Mouse (Mus musculus) G1E (cell line): ENCODE data around the gene Jmjd8.

Experiments
- CTCF ChIP-seq: IDR thresholded peaks from 2 replicates; pipeline ENCODE4 v1.5.1; 2012; ENCODE audit warnings: low read depth, low read length, inconsistent platforms, mixed read lengths
- GATA1 ChIP-seq: IDR thresholded peaks from 2 replicates; pipeline ENCODE4 v1.6.1; 2012; ENCODE audit warnings: borderline replicate concordance, low read length, inconsistent platforms, mixed read lengths
- POLR2AphosphoS5 ChIP-seq: IDR thresholded peaks from 2 replicates; pipeline ENCODE4 v1.6.1; 2012; ENCODE audit warnings: low read depth, low read length, inconsistent platforms; ENCODE audit not compliant: insufficient replicate concordance
- TAL1 ChIP-seq: conservative IDR thresholded peaks from 2 replicates; pipeline ENCODE4 v1.6.1; 2012; ENCODE audit warnings: low read depth, low read length, inconsistent platforms, mixed read lengths

DNA sequence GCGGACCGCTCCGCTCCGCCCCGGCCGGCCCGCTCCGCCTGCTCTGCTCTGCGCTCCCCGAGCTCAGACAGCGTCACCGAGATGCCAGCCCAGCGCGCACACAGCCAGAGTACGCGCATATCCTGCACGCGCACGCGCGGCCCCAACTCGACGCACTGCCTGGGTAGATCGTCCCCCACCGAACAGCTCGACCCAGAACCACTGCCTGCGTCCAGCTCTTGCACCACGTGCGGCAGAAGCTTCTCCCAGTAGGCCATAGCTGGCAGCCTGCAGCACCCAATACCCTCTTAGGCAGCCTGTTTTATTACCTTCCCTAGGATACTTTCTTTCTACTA lies 8.4 kb downstream of the Jmjd8 start, which contains the start of gene Rhbdl1:
- TF ChIP-seq CTCF (no peak), TAL1 (no peak), GATA1 (no peak), POLR2AphosphoS5 (0 out of 2 replicates have a peak, but pooled peaks have one; percentile 41)
